Mouse (Mus musculus) heart, postnatal 0 days (tissue): ENCODE data around the gene Cmas.

Source experiments
- CTCF ChIP-seq: IDR thresholded peaks from 2 replicates; pipeline ENCODE4 v1.5.1; 2016; ENCODE audit warnings: antibody characterized with exemption, control low read depth, low read depth
- EP300 ChIP-seq: IDR thresholded peaks from 2 replicates; pipeline ENCODE4 v1.6.1; 2016; ENCODE audit warnings: antibody characterized with exemption, low read depth

GRCm38 (mm10) chr6:142758562-142758961 lies 2.1 kb downstream of the Cmas start:
- TF ChIP-seq EP300: no peak
- no peak for TF ChIP-seq CTCF
